ENCODE assay signal across 9 mouse cellular contexts in the genomic region with DNA sequence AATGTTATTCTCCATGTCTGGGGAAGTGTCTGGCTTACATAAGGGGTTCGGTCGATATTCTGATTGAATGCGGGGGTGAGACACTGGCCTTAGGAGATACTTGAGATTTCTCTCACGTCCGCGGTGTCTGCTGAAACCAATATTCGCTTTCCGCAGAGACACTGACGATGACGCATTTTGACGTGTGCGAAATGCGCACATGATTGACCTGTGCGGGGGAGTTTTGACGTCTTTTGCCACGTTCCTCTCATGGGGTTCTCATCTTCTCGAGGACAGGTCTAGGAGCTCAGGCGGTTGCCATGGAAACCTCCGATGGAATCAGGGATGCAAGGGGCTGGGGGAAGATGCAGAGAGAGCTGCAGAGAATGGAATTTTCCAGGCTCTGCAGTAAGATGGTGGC.
DNase-seq lines count a peak whose midpoint lies in the region; ATAC-seq and TF ChIP-seq lines count a peak whose summit lies in the region.
"Had no signal": no experiment of that assay in that cellular context is flagged by ENCODE, and none has a peak within 500 bp of the region (broad histone marks: within the 10 kb centered on the region; RNA-seq: fewer than 3 reads in every experiment).

No protein-coding gene starts in this region.

- H3K9ac ChIP-seq in intestine, embryonic 16.5 days (ENCODE audit: low read depth, low read length), result no peak overlapping the region
- H3K9ac ChIP-seq in liver, postnatal 0 days (replicated peaks), result no peak overlapping the region
- H3K9ac ChIP-seq: limb, embryonic 12.5 days had no signal

- no peaks in the 10 kb centered on the region for H3K27me3 ChIP-seq in intestine, embryonic 16.5 days (replicated peaks; ENCODE audit: control insufficient read depth, insufficient read depth, low read length)
- no peaks in the 10 kb centered on the region for H3K27me3 ChIP-seq in liver, postnatal 0 days (ENCODE audit: insufficient read depth, low read length)
- H3K27me3 ChIP-seq: limb, embryonic 12.5 days had no signal

- H3K27ac ChIP-seq in intestine, embryonic 16.5 days (ENCODE audit: low read length), result no peak overlapping the region
- no peak overlapping the region for H3K27ac ChIP-seq in liver, postnatal 0 days (ENCODE audit: low read depth)
- H3K27ac ChIP-seq: limb, embryonic 12.5 days had no signal

- no peak for ATAC-seq in intestine, embryonic 16.5 days
- no peak for ATAC-seq in liver, postnatal 0 days

- TF ChIP-seq EP300 in liver, postnatal 0 days (IDR thresholded peaks at IDR 0.05; ENCODE audit: low read depth), result no peak

- H3K36me3 ChIP-seq in intestine, embryonic 16.5 days (ENCODE audit: control insufficient read depth, insufficient read depth, low read length), result no peaks in the 10 kb centered on the region
- no peaks in the 10 kb centered on the region for H3K36me3 ChIP-seq in liver, postnatal 0 days (replicated peaks; ENCODE audit: insufficient read depth, low read length)
- H3K36me3 ChIP-seq: limb, embryonic 12.5 days had no signal

- H3K9me3 ChIP-seq in intestine, embryonic 16.5 days (ENCODE audit: control insufficient read depth, low read length), result no peaks in the 10 kb centered on the region
- H3K9me3 ChIP-seq in liver, postnatal 0 days (ENCODE audit: low read length), result no peaks in the 10 kb centered on the region
- H3K9me3 ChIP-seq: limb, embryonic 12.5 days had no signal

- 71% methylated on average over 19 of the region's 19 CpGs for WGBS in intestine, embryonic 16.5 days
- 76% methylated on average over 19 of the region's 19 CpGs for WGBS in liver, postnatal 0 days (ENCODE audit: insufficient replicate concordance)

- intact Hi-C loops in left cerebral cortex, postnatal 36 days (cut with DNase I), result no loop called here

- DNase-seq in layer of hippocampus, adult 18-20 months (ENCODE audit: low spot score in 2 of 2), result peak; percentile 29 to 41
- DNase-seq in layer of hippocampus, adult 9-10 months (ENCODE audit: low spot score), result no peak
- DNase-seq in frontal cortex, postnatal 10 days (ENCODE audit: low spot score in 2 of 2), result peak; percentile 28 to 54
- peak; percentile 17 to 21 for DNase-seq in left cerebral cortex, postnatal 36 days (ENCODE audit: low spot score in 2 of 2)
- peak; percentile 27 to 58 for DNase-seq in right cerebral cortex, adult 2 months (ENCODE audit: low spot score in 2 of 2)
- no peak for DNase-seq in adrenal gland, postnatal 10 days
- DNase-seq in liver, postnatal 0 days, result no peak

- TF ChIP-seq CTCF in liver, postnatal 0 days (IDR thresholded peaks at IDR 0.05; ENCODE audit: low read depth), result no peak

- H3K4me1 ChIP-seq in intestine, embryonic 16.5 days (ENCODE audit: control insufficient read depth, insufficient read depth, low read length), result no peaks in the 10 kb centered on the region
- no peaks in the 10 kb centered on the region for H3K4me1 ChIP-seq in liver, postnatal 0 days (ENCODE audit: insufficient read depth)
- H3K4me1 ChIP-seq: limb, embryonic 12.5 days had no signal

- no peak overlapping the region for H3K4me2 ChIP-seq in intestine, embryonic 16.5 days (ENCODE audit: low read depth, low read length)
- no peak overlapping the region for H3K4me2 ChIP-seq in liver, postnatal 0 days (ENCODE audit: low read depth, low read length)
- H3K4me2 ChIP-seq: limb, embryonic 12.5 days had no signal

- no peak overlapping the region for H3K4me3 ChIP-seq in intestine, embryonic 16.5 days (ENCODE audit: low read length)
- H3K4me3 ChIP-seq in liver, postnatal 0 days (ENCODE audit: low read depth, low read length), result no peak overlapping the region
- H3K4me3 ChIP-seq: limb, embryonic 12.5 days had no signal

Comparison
In these comparisons a context has a peak if more than half of its experiments do, and no peak if none do; other contexts are left out.
1. DNase-seq: peak in layer of hippocampus, adult 18-20 months (2 of 2), frontal cortex, postnatal 10 days (2 of 2), left cerebral cortex, postnatal 36 days (2 of 2) and right cerebral cortex, adult 2 months (2 of 2); none in layer of hippocampus, adult 9-10 months (single experiment), adrenal gland, postnatal 10 days (single experiment) and liver, postnatal 0 days (single experiment).